Mouse (Mus musculus): Measurements from ENCODE around the gene Mest. TPM values are rescaled to one million over a fixed set of nuclear protein-coding genes. Genes with fewer than 3 reads are reported as not detected.

The Mest gene
- total RNA-seq, 2 experiments from 2014 or later: 90.5 to 129 TPM

DNA sequence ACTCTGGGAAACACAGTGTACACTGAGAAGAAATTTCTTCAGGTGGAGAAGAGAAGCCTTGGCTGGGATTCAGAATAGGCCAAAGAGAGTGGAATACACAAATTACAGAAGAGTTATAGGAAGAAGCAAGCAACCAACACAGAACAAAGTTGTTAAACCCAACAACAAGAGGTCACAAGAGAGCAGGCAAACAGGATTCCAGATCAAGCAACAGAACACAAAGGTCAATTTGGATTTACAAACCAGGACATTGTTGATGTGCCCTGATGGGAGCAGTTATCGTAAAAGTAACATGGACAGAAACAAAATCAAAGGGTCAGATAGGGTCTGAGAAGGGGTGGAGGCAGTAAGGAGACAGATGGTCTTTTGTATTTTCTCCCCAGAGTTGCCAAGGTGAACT is 38.8 kb upstream of the Mest start:
- H3K4me3 ChIP-seq: no peak overlapping the region
- intact Hi-C loops (cut with DNase I): no loop called here
- no peak for TF ChIP-seq CTCF (IDR thresholded peaks at IDR 0.05)
- no peak for DNase-seq (ENCODE audit: extremely low spot score in 1 of 2, low spot score in 2 of 2)
- H3K27ac ChIP-seq: no peak overlapping the region

DNA sequence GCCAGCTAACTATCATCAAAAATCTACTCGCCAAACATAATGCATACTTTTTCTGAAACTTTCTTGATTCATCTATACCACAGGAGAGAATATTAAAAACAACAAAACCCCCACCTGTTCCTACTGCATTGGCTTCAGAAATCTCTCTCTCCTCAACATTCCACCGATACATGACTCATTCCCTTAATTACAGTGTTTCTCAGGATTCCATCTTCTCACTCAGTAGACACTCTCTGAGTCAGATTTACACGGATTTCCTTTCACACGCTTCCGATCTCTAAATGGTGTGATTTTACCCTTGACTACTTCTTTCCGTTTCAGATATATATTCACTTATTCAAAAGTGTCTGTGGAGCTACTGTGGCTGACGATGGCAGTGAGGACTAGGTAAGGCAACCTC is 36.1 kb upstream of the Mest start:
- no peak overlapping the region for H3K4me3 ChIP-seq
- DNase-seq (ENCODE audit: extremely low spot score in 1 of 2, low spot score in 2 of 2): no peak
- no peak for TF ChIP-seq CTCF (IDR thresholded peaks at IDR 0.05)
- intact Hi-C loops (cut with DNase I): no loop called here
- no peak overlapping the region for H3K27ac ChIP-seq

DNA sequence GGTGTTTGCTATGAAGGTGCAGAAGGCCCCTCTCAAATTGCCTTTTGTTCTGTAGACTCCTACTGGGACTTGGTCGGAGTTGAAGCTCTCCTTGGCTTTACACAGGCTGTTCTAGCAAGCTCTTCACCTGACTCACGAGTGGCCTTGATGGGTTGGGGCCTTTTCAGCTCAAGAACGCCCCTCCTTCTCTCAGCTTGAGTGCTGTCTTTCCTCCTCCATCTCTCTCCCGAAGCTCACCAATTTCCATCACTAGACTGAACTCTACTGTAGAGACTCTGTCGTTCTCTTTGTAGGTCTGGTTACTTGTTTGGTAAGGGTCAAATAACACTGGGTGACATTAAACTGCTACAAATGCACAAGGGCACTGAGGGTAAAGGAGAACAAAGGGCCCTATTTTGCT is 30.5 kb upstream of the Mest start:
- no peak for TF ChIP-seq CTCF (IDR thresholded peaks at IDR 0.05)
- Histone ChIP-seq H3K27ac (peak overlapping the region; percentile 99), H3K4me3 (peak overlapping the region; percentile 67)
- intact Hi-C loops (cut with DNase I): loop anchor here (2.0 kb wide), 1 partner anchor 18 kb away; no protein-coding TSS in a partner anchor
- no peak for DNase-seq (ENCODE audit: extremely low spot score in 1 of 2, low spot score in 2 of 2)

DNA sequence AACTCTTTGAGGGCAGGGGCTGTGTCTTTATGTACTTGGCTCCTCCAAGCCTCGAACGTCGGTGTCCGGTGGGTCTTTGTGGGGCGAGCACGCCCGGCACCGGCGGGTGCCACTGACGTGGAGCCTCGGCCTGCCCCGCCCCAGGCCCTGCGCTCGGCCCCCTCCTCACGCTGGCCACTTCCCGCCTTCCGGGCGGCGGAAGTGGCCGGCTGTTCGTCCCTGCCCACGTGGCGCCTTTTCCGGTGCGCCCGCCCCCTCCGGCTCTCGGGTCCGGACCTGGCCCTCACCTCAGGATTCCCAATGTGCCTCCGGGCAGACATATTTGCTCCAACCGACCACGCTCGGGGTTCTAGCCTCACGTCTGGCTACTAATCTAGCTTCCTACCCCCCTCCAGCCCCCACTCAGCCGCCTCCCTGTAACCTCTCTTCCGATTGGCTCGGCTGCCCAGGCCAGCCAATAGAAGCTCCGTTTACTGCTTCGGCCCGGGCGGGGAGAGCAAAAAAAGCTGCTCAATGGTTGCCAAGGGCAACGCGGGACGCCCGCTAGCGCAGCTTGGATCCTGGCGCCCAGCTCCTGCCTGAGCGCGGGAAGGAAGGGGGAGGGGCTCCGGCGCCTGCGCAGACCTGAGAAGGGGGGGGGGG is 29.9 kb upstream of the Mest start, which contains the start of gene Cep41:
Gene Cep41 (minus strand): TSS at position 400 of the 642 bp plus-strand sequence.
- Histone ChIP-seq H3K4me3 (peak within 1 kb of the TSS; percentile 67), H3K27ac (peak within 1 kb of the TSS; percentile 99)
- intact Hi-C loops (cut with DNase I): loop anchor here (2.0 kb wide), 1 partner anchor 19 kb away; no protein-coding TSS in a partner anchor
- no peak for TF ChIP-seq CTCF (IDR thresholded peaks at IDR 0.05)
- peak; percentile 97 to 100 for DNase-seq (ENCODE audit: extremely low spot score in 1 of 2, low spot score in 2 of 2)

DNA sequence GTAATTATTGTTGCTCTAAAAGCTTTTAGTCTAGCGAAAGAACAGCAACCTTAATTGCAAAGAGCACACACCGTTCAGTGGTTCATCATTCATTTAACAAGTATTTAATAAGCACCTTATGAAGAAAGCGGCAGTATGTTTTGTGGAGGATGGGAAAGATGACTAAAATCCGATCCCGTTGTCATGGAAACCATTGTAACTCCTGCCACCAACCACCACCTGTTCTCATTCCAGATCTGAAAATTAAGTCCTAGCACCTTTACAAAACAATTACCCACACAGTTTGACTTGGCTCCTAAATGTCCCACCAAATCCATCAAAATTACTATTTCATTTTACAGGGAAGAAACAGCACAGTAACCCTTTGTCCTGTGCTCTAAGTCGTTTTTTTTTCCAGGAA is 29.1 kb upstream of the Mest start:
- peak in 1 of 2 experiments; percentile 44 for DNase-seq (ENCODE audit: extremely low spot score in 1 of 2, low spot score in 2 of 2)

DNA sequence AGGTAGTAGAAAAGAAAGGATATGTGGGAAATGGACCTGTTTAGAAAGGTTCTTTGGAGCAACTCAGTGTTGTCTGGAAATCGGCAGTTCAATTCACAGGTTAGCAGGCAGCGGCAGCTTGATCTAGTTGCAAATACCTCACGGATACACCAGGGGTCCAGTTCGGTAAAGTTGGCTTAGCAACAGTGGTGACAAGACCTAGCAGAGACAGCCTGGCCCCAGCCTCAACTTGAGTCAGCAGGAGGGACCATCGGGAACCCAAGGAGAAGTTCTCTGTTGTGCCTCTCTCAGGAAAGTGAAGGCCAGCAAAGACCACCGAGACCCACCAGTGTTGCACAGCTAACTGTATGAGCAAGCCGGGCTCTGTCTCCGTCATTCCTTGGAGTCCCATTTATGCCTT is 28.2 kb upstream of the Mest start:
- no peak for TF ChIP-seq CTCF (IDR thresholded peaks at IDR 0.05)
- no peak overlapping the region for H3K27ac ChIP-seq
- intact Hi-C loops (cut with DNase I): no loop called here

More for the DNA sequence above, 29.1 kb upstream of the Mest start:
- peak overlapping the region; percentile 42 for H3K4me3 ChIP-seq
- intact Hi-C loops (cut with DNase I): no loop called here
- peak overlapping the region; percentile 82 for H3K27ac ChIP-seq
- no peak for TF ChIP-seq CTCF (IDR thresholded peaks at IDR 0.05)

DNA sequence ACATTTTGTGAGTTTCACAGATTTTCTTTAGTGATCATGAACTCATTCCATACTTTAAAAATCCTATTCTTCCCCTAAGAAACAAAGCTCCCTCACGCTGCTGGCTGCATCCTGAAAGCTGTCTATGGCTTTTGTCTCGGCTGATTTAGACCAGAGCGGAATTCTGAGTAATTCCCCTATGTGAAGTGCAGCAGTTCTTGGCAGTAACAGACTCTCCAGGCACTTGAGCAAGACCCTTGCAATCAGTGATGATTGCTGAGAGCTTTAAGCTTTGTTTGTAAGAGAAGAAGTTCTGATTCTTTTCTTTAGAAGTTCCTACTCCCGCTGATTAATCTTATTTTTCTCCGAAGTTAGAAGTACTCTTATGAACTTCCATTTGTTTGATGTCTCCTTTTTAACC is 25.9 kb upstream of the Mest start:
- no peak for TF ChIP-seq CTCF (IDR thresholded peaks at IDR 0.05)
- no peak for DNase-seq (ENCODE audit: extremely low spot score in 1 of 2, low spot score in 2 of 2)
- H3K27ac ChIP-seq: no peak overlapping the region
- intact Hi-C loops (cut with DNase I): no loop called here
- no peak overlapping the region for H3K4me3 ChIP-seq

More for the DNA sequence above, 28.2 kb upstream of the Mest start:
- no peak overlapping the region for H3K4me3 ChIP-seq
- no peak for DNase-seq (ENCODE audit: extremely low spot score in 1 of 2, low spot score in 2 of 2)

DNA sequence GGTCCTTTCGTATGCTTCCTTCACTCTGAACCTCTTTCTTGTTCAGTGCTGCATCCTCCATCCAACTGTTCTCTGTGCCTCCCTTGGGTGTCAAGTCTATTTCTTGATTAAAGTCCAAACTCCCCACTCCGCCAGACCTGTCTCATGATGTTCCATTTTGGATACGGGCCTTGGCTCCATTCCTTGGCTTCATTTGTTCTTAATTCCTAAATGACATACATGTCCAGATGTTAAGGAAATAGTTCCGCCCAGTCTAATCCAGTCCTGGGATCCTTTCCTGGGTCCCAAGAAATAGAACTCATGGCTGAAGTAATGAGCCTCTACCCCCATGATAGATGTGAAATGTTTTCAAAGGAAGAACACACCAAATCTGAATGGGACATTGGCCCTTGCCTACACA is 25.3 kb upstream of the Mest start:
- Histone ChIP-seq H3K27ac (no peak overlapping the region), H3K4me3 (no peak overlapping the region)
- intact Hi-C loops (cut with DNase I): no loop called here
- TF ChIP-seq CTCF (IDR thresholded peaks at IDR 0.05): no peak
- DNase-seq (ENCODE audit: extremely low spot score in 1 of 2, low spot score in 2 of 2): no peak

DNA sequence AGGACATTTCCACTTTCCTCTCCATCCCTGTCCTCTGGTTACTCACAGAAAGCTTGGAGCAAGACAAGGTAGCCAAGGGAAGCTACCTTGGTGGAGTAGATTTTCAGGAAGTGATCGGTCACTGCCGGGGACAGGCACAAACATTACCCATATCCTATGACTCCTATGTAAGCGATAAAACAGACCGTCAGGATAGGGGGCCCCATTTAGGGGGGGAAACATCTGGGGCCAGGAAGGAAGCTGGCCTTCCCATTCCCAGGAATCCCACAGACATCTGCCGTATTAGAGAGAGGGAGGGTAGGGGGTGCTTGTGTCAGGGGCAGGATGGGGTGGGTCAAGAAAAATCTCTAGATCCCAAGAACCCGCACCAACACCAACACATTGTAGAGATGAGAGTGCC is 23.2 kb upstream of the Mest start:
- intact Hi-C loops (cut with DNase I): no loop called here

DNA sequence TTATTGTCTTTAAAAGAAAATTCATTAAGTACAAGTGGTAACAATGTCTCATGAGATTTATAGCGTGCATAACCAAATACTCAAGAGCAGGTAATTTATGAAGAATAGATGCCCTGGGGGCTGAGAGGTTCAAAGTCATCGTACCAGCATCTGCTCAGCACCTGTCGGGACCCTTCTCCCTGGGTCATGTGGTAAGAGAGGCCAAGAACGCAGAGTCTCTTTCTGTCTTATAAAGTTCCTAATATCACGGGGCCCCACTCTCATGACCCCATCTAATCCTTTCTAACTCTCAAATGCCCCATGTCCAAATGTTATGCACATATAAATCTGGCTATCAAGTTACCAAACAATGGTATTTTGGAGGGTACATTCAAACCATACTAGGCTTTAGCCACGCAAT is 20.5 kb upstream of the Mest start:
- H3K4me3 ChIP-seq: no peak overlapping the region
- DNase-seq (ENCODE audit: extremely low spot score in 1 of 2, low spot score in 2 of 2): no peak
- H3K27ac ChIP-seq: no peak overlapping the region
- intact Hi-C loops (cut with DNase I): no loop called here
- no peak for TF ChIP-seq CTCF (IDR thresholded peaks at IDR 0.05)

More for the DNA sequence above, 23.2 kb upstream of the Mest start:
- no peak for TF ChIP-seq CTCF (IDR thresholded peaks at IDR 0.05)
- no peak overlapping the region for H3K27ac ChIP-seq
- no peak for DNase-seq (ENCODE audit: extremely low spot score in 1 of 2, low spot score in 2 of 2)
- no peak overlapping the region for H3K4me3 ChIP-seq

DNA sequence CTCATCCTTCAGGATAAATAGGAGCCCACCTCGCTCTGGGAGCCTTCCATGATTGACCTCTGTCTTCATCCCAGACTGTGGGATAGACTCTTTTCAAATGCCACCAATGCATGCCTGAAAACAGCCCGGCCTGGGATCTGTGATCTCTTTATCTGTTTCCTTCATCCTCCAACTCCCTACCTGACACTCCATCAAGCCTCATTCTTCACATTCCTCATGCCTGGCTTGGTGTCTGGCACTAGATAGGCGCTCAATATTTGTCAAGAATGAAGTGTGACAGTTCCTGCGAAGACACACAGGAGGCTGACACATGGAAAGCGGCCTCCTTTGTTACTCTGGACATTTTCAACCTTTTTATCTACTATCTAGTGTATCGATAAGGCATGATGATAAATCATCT is 19.9 kb upstream of the Mest start:
- H3K4me3 ChIP-seq: no peak overlapping the region
- H3K27ac ChIP-seq: no peak overlapping the region
- DNase-seq (ENCODE audit: extremely low spot score in 1 of 2, low spot score in 2 of 2): no peak
- TF ChIP-seq CTCF (IDR thresholded peaks at IDR 0.05): no peak
- intact Hi-C loops (cut with DNase I): no loop called here

DNA sequence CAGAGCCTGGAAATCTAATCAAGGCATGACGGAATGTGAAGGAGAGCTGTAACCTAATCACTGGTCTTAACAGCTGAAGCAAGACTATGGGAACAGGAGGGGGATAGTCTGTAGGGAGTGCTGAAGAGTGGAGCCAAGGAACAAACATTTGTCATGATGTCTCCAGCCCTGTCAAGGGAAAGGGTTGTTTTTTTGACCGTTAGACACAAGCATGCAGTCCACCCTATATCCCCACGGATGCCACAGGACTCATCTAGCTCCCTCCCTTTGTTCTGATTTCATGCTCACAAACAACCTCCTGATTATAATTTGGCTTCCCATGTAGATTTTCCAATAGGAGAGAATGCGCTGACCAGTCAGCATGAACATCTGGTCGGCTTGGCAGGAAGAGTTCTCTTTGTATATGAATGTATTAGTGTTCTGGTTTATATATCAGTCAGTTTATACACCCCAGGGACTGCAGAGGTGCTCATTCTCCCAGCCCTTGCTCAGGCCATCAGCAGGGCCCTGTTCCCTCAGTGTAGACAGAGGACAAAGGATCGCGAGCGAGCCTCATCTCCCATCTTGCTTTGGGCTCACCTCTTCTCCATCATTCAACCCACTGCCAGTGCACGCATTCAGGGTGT is 19.3 kb upstream of the Mest start:
- intact Hi-C loops (cut with DNase I): no loop called here
- Histone ChIP-seq H3K4me3 (no peak overlapping the region), H3K27ac (no peak overlapping the region)
- no peak for TF ChIP-seq CTCF (IDR thresholded peaks at IDR 0.05)
- no peak for DNase-seq (ENCODE audit: extremely low spot score in 1 of 2, low spot score in 2 of 2)

DNA sequence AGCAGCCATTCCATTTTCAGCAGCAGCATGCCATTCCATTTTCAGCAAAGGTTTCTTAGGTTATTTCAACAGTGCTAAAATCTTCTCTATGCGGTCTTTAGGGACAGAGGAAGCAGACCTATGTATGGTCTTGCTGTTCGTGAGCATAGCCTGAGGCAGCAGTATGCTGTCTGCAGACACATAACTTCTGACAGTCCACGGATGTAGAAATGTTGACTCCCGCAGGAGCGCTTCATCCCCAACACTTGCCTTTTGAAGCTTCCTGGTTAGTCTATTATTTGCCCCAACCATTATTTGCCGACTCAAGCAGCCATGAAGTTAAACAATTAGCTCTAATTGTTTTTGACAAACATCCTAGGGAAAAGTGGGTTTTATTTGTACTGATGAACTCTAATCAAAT is 14.2 kb upstream of the Mest start:
- H3K27ac ChIP-seq: no peak overlapping the region
- TF ChIP-seq CTCF (IDR thresholded peaks at IDR 0.05): no peak

More for the DNA sequence above, 14.2 kb upstream of the Mest start:
- DNase-seq (ENCODE audit: extremely low spot score in 1 of 2, low spot score in 2 of 2): no peak
- intact Hi-C loops (cut with DNase I): no loop called here
- H3K4me3 ChIP-seq: no peak overlapping the region

All from left cerebral cortex, adult 2 months (tissue).